Mouse (Mus musculus) forelimb bud, embryonic 11.5 days (tissue): ENCODE results near the gene Aprt.

ENCODE experiments used
- DNase-seq: peaks from one replicate; pipeline ENCODE4 v3.0.0-alpha.2; 2012; ENCODE audit warnings: low read depth, low spot score

The Aprt gene

DNA sequence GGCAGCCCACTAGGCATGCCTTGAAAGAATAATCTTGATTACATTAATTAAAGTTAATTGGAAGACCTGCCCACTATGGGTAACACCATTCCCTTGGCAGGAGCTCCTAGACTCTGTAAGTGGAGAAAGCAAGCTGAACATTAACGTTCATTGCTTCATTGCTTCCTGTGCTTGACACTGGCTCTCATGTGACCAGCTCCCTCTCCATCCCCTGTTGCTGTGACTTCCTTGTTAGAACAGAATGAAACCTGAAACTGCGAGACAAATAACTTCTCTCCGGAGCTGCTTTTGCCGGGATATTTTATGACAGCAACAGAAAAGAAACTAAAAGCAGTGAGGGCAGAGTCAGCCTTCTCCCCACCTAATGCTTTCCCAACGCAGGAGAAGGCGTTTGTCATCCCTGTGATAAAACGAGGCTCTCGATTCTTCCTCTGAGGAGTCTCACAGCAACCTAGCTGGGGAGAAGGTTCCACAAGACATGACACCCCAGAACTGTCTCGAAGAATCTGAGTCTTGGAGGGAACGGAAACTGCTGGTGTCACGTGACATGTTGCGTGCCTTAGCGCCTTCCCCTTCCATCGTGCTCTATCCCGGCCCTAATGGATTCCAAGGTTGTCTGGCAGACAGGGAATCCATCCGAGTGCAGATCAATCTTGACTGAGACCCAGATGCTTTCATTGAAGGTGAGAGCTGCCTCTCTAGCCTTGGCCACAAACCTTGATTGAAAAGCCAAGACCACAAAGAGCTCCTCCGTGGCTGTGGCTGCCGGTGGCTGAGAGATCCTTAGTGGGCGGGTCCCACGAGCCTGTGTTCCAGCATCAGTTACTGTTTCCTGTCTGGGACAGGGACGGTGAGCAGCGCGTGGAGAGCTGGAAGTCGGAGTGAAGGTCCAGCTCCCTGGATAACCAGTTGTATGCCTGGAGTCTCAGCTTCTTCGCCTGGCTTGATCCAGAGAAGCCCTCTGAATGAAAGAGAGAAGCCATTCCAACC, 12.1 kb downstream of the Aprt start:
- no peak for DNase-seq

DNA sequence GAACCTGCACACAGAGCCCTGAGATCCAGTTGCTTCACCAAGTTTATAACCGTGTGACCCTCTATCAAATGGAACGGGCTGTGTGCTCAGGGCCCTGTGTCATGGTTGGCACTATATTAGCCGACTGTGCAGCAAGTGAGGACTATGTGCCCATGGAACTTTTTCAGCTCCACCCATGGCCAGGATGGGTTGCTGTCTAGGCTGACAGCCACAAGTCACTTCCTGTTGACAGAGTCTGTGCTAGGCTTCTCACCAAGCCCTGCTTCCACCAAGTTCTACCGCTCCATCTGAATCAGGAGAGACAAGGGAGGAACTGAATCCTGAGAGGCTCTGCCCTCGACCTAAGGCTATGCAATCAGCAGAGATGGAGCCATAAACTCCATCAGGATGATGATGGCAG, 15.5 kb downstream of the Aprt start:
- no peak for DNase-seq

DNA sequence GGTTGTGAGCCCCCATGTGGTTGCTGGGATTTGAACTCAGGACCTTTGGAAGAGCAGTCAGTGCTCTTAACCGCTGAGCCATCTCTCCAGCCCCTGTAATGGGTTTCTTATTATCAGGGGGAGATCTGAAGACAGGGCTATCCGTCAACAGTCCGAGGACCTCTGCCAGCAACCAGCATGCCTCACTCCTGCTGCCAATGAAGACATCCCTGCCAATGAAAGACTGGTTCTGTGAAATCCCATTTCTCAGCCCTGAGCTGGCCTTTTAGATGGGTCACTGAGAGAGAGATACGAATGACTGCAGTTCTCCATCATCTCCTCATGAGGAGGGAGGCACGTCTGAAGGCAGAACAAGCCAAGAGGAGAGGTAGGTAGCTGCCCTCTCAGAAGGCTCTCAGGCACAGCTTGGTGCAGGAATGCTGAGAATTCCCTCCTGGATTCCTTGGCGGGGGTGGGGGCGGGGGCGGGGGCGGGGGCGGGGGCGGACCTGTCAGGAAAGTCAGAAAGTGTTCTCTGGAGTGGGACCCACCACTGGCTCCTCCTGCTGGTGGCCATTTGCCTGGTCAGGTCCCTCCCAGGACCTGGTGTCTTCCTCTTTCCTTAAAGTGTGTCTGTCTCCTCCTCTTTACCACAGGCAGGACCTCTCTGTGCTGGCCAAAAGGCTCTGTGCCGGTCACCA, 17.9 kb downstream of the Aprt start:
- DNase-seq = no peak

DNA sequence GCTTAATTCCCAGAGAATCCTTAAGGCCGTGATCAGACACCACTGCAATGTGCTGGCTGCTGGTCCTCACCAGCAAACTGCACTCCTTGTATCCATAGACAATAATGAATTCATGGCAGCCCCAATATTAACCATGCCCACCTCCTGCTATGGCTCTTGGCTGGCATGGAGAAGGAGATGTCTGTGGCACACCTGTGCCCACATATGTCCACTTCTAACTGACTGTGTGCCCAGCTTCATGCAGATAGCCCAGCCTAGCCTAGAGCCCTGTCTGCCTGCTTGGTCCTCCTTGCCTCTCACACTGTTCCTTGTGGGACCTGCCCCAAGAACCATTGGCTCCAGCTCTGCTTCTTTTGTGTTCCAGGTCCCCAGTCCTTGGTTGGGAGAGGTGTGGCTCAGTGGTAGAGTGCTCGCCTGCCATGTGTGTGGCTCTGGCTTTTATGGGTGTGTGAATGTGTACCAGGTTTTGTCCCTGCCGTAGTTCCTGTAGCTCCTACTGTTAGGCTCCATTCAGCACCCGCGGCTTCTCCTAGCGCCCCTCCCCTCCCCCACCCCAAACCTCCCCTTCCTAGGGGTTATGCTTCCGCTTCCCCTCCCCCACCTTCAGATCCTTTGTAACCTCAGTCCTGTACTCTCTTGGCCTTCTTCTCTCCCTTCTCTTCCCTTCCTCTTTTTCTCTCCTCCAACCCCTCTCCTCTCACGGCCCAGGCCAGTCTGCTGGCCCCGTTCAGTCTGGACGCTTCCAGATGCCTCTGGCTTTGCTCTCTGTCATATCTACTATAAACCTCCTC, 19.3 kb downstream of the Aprt start:
- no peak for DNase-seq

DNA sequence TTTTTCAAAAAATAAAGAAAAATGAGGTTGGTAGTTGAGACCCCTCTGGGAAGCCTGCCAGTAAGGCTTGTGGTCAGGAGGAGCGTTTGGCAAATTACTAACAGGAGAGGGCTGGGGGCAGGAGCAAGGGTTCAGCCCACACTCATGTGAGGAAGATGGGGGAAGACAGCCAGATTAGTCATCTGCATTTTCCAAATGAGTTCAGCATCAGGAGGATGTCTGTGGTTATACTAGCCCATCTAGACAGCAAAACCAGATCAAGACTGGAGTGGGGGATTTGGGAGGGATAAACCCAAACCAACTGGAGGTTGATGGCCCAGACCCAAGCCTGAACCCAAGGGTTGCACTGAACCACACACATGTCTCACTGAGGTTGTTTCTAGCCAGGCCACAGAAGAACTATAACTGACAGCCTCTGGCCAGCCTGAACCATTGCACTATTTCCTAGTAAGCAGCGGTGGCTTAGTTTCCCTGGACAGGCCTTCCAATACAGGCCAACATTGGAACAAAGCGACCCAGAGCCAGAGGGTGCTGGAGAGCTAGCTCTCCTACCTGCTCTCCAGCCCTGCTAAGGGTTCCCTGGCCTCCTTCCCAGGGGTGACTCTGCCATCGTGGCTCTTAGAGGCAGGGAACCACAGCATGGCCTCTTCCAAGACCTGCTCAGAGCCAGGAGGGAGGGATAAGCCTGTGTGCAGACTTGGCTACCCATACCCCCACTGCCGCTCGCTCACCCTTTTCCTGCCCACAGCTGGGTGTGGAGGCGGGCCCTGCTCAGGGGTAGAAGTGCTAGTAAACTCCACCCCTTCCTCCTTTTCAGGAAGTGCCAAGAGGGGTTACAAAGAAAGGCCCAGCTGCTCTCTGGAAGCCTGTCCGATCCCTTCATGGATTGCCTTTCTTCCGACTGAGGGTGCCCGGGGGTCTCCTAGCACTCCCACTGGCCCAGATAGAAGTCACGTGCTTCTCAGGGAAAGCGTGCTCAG, 20.4 kb downstream of the Aprt start:
- DNase-seq = no peak

DNA sequence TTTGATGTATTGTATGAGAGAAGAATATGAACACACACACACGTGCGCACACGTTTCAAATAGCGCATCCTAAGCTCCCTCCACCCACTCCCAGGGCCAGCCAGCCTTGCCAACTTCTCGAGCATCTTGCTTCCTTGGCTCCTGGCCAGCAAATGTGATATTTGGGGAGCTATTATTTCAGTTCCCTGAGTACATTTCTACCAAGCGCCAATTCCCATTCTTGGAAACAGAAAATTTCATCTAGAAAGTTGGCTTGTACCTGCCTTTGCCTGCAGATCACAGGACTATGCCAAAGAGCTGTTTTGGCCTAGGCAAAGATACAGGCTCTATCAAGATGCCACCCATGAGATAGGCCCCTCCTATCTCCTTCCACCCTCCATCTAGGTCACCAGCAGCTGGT, 21.9 kb downstream of the Aprt start:
- DNase-seq = no peak

DNA sequence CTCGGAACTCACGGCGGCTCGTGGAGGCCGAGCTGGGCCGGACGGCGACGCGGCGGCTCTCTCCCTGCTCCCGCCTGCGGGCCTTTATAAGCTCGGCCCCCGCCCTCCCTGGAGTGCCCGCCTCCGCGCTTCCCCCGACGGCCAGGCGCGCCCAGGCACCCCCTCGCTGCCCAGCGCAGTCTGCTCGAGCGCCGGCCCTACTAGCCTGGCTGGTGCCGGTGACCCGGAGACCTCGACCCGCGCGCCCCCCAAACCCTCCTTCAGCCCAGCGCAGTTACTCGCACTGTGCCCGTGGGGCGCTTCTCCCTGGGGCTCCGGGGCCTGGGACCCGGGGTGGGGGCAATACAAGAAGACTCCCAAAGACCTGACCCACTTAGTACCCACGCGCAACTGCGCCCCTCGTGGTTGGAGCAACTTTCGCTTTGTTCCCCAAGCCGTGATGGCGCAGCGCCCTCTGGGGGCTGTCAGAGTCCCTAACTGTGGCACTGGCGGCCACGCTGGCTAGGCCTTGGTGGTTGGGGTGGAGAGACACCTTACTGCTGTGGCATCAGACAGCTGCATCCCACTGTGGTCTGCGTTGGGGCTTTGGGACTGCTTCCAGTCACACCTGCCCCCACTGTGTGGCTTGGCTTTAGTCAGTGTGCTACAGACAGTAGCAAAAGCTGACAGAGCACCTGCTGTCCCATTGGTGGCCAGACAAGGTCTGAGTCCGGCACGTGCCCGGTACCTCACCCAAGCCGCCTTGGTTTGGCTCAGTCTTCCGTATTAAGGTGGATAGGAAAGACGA, 25.3 kb downstream of the Aprt start, which contains the start of gene Piezo1:
Piezo1 (minus strand) TSS at position 65 of the 787 bp plus-strand sequence.
- peak; percentile 87 for DNase-seq

DNA sequence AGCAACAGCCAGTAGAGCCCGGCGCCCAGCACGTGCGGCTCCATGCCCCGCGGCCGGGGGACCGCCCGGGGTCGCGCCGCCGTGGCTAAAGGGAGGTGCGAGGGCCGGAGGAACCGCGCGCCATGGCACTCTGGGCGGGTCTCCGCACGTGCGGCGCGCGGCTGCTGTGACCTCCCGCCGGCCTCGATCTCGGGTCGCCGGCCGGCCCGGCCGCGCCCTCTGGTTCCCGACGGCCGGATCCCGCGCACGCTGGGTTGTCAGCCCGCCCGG, 25.8 kb downstream of the Aprt start:
- no peak for DNase-seq

DNA sequence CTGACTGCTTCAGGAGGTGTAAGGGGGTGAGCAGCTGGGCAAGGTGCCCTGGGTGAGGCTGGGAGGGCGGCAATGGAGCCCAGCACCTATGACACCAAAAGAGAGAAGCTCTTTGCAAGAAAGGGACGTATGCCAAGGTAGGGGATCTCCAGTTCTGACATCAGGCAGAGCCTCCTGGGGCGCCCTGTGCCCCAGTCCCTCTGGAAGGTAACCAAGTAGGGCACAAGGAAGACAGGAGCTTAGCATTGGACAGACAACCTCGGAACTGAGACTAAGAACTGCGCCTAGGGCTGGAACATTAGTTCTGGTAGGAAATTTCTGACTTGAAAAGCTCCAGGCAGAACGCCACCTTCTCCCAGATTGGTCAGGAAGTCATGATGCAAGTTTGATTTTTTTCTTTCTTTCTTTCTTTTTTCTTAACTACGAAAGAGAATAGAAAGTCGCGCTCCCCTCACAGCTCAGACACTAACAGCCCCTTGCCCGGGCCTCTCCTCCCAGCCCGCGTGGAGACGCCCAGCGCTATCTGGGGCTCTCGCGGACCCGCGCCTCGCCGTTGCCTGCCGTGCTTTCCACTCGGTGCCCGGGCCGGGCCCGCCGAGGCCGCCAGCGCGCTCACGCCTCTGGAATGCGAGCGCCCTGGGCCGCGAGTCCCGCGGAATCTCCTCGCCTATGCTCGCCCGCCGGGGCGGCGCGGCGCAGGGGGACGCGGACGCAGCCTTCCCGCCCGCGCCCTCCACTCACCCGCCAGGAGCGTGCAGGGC, 26.3 kb downstream of the Aprt start:
- peak; percentile 51 for DNase-seq

DNA sequence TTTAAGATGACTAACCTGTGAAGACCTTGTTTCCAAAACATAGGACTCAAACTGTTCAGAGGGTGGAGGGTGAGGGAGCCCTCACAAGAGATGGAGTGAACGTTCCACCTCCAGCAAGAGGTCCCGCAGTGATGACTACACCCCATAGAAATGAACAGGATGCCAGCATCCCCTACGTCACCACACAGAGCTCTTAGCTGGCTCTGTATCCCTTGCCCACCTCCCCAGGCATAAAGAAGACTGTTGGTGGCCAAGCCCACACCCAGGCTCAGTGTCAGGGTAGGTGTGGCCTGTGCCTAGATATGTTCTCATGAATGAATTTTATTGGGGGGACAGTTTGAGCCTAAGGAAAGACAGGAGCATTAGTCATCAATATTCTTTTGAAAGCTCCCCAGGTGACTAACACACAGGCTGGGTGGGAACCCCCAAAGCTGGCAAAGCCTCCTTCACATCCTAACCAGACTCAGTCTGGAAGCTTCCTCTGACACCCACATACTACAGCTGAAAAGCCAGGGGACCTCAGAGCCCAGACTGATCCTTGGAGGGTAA, 27.7 kb downstream of the Aprt start:
- DNase-seq = no peak

DNA sequence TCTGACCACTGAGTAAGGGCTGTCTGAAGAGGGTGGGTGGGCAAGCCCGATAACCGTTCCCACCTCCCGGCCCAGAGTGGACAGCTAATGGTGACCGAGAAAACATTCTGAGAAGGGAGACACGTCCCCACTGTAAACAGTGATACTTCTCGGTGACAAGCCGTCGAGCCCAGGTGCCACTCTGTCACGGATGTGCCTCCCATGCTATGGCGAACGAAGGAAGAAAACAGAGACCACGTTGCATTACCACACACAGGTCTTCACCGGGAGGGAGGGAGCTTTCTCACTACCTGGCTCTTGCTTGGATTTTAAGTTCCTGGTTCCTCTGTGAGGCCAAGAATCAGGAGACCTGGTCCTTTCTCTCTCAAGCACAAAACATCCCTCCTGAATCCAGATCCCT, 28.4 kb downstream of the Aprt start:
- no peak for DNase-seq

DNA sequence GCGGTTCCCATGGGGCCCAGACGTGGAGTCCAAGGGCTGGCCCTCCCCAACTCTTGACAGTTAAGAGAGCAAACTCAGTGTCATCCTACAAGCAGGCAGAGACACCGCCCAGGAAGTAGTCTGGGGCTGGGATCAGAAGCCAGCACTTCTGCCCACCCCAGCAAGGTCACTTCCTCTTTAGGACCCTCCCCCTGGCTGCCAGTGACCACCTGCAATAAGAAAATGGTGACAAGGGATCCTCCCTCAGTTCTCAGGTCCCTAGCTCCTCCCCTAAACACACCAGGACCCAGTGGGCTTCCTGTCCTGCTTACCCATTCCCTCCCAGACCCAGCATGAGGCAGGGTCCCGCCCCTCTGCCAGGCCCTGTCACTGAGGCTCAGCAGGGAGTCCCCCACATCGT, 28.9 kb downstream of the Aprt start:
- no peak for DNase-seq

DNA sequence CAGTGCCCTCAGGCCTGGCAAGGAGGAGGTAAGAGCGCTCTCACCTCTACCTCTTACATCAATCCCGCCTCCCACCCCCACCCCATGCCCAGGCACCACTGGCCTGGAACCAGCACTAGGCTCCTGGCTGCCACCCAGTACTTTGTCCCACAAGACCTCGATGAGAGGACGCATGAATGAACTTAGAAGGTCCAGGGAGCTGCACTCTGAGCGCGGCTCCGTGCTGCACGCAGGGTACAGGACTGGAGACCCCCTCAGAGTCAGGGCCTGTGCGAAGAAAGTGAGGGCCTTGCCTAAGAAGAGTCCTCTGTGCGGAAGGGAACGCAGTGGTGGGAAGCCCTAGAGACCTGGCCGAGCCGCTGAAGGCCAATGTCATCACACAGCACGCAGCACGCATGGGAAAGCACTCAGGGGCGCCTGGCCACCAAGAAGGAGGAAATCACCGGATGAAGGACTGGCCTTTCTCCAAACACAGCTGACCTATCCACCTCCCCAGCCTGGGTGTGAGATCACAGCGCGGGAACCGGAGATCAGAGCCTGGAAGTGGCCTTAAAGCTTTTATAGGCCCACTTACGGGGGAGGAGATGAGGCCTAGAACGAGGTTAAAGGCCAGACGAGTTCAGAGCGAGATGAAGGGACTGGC, 29.8 kb downstream of the Aprt start:
- DNase-seq = no peak

DNA sequence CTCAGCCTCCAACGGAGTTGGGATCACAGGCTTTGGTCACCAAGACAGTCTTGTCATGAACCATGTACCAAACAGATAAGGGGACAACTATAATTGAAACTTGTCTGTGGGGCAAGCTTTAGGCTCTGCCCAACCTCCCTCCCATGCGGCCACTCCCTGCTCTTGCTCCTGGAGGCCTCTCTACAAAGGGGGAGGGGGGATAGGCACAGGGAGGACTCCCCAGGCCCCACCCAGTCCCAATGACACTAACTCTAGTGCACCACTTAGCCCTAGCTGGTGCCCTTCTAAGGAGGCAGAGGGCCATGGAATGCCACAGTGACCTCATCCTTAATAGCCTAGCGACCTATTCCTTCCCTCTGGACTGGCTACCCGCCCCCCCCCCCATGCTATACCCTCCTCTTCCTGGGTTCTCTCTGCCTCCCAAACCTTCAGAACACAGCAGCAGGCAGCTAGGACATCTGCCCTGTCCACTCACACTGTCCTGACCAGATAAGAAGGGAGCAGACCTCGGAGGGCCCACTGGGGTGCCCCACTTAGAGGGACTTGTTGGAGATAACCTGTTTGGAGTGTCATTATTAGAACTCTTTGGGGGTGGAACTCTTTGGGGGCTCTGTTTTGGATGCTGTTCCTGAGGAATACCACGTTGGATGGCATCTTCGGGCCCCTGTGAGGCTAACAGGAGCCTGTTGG, 30.5 kb downstream of the Aprt start:
- DNase-seq = no peak

DNA sequence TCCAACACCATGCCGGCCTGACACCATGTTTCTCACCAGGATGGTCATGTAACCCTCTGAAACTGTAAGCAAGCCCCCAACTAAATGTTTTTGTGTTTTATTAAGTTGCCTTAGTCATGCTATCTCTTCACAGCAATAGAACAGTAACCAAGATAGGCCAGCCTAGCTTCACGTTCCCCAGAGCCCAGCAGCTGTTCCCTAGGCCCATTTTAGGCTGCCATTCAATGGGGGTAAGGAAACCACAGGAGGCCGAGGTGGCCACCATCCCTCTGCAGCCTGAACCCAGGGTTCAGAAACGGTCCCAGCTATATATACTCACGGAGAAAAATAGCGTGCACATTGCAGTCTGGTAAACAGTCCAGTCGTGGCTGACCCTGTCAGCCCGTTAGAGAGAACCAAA, 32.6 kb downstream of the Aprt start:
- DNase-seq = no peak

DNA sequence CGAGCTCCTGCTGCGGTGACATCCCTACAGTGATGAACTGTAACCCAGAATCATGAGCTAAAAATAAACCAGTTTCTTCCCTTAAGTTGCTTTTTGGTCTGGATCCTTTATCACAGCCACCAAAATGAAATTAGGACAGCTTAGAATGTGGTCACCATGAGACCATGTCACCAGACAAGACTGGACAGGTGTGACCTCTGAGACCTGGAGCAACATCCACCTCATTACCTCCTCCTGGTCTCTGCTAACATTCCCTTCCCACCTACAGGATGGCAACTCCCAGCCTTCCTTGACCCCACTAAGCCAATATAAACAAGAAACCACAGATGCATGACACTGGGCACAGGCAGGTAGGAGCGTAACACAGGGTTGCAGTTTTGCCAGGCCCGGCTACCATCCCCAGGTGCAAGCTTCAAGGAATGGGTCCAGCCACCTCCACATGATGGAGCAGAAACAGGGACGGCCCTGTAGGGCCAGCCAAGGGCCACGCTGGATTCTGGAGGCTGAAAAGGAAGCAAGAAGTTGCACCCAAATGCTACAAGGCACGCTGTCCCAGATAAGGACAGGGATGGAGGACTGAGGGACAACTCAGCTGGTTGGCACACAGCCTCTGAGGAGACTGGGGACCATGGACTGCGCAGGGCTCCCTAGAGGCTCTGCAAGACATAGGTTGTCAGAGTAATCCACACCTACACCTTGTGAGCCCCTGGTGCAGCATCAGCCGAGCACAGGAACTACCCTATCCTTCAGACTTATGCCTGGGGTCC, 38.2 kb downstream of the Aprt start:
- no peak for DNase-seq

DNA sequence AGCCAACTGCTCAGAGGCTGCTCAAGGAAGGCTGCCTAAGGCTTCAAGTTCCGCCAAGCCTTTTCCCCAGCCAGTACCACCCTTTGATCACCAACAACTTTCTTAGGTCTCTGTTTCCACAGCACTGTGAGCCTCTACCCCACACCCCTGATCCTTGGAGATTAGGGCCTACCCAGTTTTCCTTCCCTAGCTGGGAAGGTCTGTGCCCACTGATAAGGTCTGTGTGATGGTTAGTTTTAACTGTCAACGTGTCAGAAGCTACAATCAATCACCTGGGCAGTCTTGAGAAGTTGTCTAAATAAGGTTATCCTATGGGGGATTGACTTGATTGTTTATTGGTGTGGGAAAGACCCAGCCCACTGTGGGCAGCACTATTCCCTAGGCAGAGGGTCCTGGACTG, 38.9 kb downstream of the Aprt start:
- no peak for DNase-seq
